11 mouse cellular contexts compared by ENCODE assay signal in the genomic region with DNA sequence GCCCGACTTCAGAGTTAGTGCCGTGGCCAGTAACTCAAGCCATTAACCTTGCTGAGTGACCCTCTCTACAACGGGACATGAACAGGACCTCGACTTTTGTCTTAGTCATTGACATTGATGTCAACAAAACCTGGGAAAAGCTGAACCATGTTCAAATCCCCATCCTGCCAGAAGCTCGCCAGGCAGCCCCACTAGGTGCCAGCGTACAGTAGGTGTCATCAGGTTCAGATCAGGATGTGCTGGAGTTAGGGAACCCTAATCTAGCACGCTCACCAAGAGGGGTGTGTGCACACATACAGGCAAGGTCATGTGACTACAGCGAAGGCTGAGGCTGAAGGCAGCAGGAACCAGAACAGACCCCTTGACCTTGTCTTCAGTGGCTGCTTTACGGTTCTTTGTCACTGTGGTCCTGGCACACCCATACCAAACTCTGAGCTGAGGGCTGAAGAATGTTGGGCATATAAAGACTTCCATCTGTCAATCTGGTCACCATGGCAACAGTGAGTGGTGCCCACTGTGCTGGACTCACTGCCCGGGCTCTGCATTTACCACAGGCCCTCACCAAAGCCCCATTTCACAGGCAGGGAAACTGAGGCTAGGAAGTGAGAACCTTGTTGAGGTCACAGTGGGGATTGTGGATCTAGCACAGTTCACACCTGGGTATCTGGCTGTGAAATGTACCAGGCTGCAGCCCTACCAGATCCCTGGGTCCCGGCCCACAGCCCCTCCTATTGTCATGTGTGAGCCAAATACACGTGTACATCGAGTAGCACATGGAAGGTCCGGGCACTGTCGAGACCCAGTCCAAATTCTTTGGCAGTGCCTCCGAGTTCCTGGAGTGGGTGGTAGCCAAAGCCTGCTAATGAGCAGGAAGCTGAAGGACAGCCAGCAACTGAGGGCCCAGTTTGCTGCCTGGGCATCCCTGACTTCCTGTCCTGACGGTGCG. TPM values are rescaled to one million over a fixed set of nuclear protein-coding genes. Genes with fewer than 3 reads are reported as not detected.
DNase-seq lines count a peak whose midpoint lies in the region; ATAC-seq and TF ChIP-seq lines count a peak whose summit lies in the region.
"Had no signal": no experiment of that assay in that cellular context is flagged by ENCODE, and none has a peak within 500 bp of the region (broad histone marks: within the 10 kb centered on the region; RNA-seq: fewer than 3 reads in every experiment).

No protein-coding gene starts in this region.

- 87% methylated on average over 18 of the region's 18 CpGs for WGBS in hindbrain, embryonic 10.5 days
- 84% methylated on average over 18 of the region's 18 CpGs for WGBS in hindbrain, embryonic 11.5 days
- WGBS in hindbrain, embryonic 12.5 days, result 87% methylated on average over 18 of the region's 18 CpGs
- 77% methylated on average over 18 of the region's 18 CpGs for WGBS in liver, embryonic 12.5 days (ENCODE audit: insufficient replicate concordance)

- no peak overlapping the region for H3K4me3 ChIP-seq in hindbrain, embryonic 10.5 days
- H3K4me3 ChIP-seq in hindbrain, embryonic 11.5 days (ENCODE audit: low read depth, low read length), result no peak overlapping the region
- no peak overlapping the region for H3K4me3 ChIP-seq in CH12.LX (replicated peaks in 1 of 3; ENCODE audit: low read depth in 2 of 3, low read length in 2 of 3, poor library complexity in 1 of 3)
- no peak overlapping the region for H3K4me3 ChIP-seq in hindbrain, embryonic 12.5 days
- H3K4me3 ChIP-seq in liver, embryonic 12.5 days, result no peak overlapping the region
- H3K4me3 ChIP-seq: heart, embryonic 10.5 days had no signal

- ATAC-seq in hindbrain, embryonic 11.5 days (ENCODE audit: low FRiP score), result no peak
- ATAC-seq in hindbrain, embryonic 12.5 days (ENCODE audit: low FRiP score), result 0 out of 2 replicates have a peak, but pooled peaks have one; percentile 48
- no peak for ATAC-seq in liver, embryonic 12.5 days
- ATAC-seq: lung, postnatal 0 days had no signal

- in situ Hi-C loops in CH12.LX (cut with MboI; ENCODE audit: low pct_ligation_motif_present, low pct_unique_long_range_greater_than_20kb, low sequenced_read_pairs), result loop anchor here (5.0 kb wide), 1 partner anchor 49 kb away; no protein-coding TSS in a partner anchor

- no peak for TF ChIP-seq POLR2A in CH12.LX (IDR thresholded peaks at IDR 0.05; ENCODE audit: low read depth, low read length)
- no peak for TF ChIP-seq POLR2A in brain, embryonic 14.5 days (IDR thresholded peaks at IDR 0.05; ENCODE audit: borderline replicate concordance, extremely low read depth, insufficient read depth, insufficient read length, poor library complexity, severe bottlenecking)

- no peak for DNase-seq in hindbrain, embryonic 10.5 days (ENCODE audit: low spot score)
- no peak for DNase-seq in hindbrain, embryonic 11.5 days (ENCODE audit: low spot score)
- no peak for DNase-seq in CH12.LX (ENCODE audit: extremely low read depth)
- DNase-seq in brain, embryonic 14.5 days (ENCODE audit: low read depth), result peak; percentile 75
- DNase-seq in adrenal gland, adult 18-20 months (ENCODE audit: low spot score in 2 of 2), result no peak
- DNase-seq in kidney, adult 11 months, result no peak
- DNase-seq: kidney, postnatal 14 days had no signal

- no peak for TF ChIP-seq EP300 in CH12.LX (IDR thresholded peaks at IDR 0.05; ENCODE audit: low read length)

- no peak for TF ChIP-seq CTCF in CH12.LX (conservative IDR thresholded peaks at IDR 0.05 in 1 of 2, IDR thresholded peaks at IDR 0.05 in 1 of 2; ENCODE audit: low read depth in 2 of 2, low read length in 2 of 2)
- TF ChIP-seq CTCF in brain, embryonic 14.5 days (IDR thresholded peaks at IDR 0.05; ENCODE audit: borderline replicate concordance, extremely low read depth, insufficient read depth, insufficient read length), result no peak

- H3K9ac ChIP-seq in hindbrain, embryonic 11.5 days (ENCODE audit: low read depth, low read length), result no peak overlapping the region
- no peak overlapping the region for H3K9ac ChIP-seq in CH12.LX (ENCODE audit: insufficient read depth, low read depth)
- H3K9ac ChIP-seq in hindbrain, embryonic 12.5 days, result 0 out of 2 replicates have a peak overlapping the region, but pooled peaks have one; percentile 32
- no peak overlapping the region for H3K9ac ChIP-seq in liver, embryonic 12.5 days

- no peak overlapping the region for H3K4me2 ChIP-seq in hindbrain, embryonic 11.5 days (replicated peaks; ENCODE audit: low read depth, low read length)
- H3K4me2 ChIP-seq in CH12.LX (ENCODE audit: insufficient read depth, low read depth, poor library complexity, severe bottlenecking), result no peak overlapping the region
- H3K4me2 ChIP-seq in hindbrain, embryonic 12.5 days (replicated peaks), result no peak overlapping the region
- H3K4me2 ChIP-seq in liver, embryonic 12.5 days, result no peak overlapping the region

- H3K27me3 ChIP-seq in hindbrain, embryonic 10.5 days (ENCODE audit: insufficient read depth, poor library complexity, severe bottlenecking), result no peaks in the 10 kb centered on the region
- no peaks in the 10 kb centered on the region for H3K27me3 ChIP-seq in hindbrain, embryonic 11.5 days (ENCODE audit: control insufficient read depth, insufficient read depth, low read length)
- H3K27me3 ChIP-seq in CH12.LX (replicated peaks), result peaks cover 29% of the 10 kb centered on the region
- H3K27me3 ChIP-seq in hindbrain, embryonic 12.5 days, result no peaks in the 10 kb centered on the region
- no peaks in the 10 kb centered on the region for H3K27me3 ChIP-seq in liver, embryonic 12.5 days (replicated peaks)

- H3K27ac ChIP-seq in hindbrain, embryonic 10.5 days, result 0 out of 2 replicates have a peak overlapping the region, but pooled peaks have one; percentile 9
- H3K27ac ChIP-seq in hindbrain, embryonic 11.5 days (ENCODE audit: low read depth, low read length), result no peak overlapping the region
- no peak overlapping the region for H3K27ac ChIP-seq in CH12.LX (ENCODE audit: insufficient read depth, low read depth)
- H3K27ac ChIP-seq in hindbrain, embryonic 12.5 days, result no peak overlapping the region
- H3K27ac ChIP-seq in liver, embryonic 12.5 days, result no peak overlapping the region
- H3K27ac ChIP-seq: heart, embryonic 10.5 days had no signal

- H3K4me1 ChIP-seq in hindbrain, embryonic 10.5 days (replicated peaks), result peaks cover 15% of the 10 kb centered on the region; the same call in 1 of the 2 replicates
- H3K4me1 ChIP-seq in hindbrain, embryonic 11.5 days (replicated peaks; ENCODE audit: control insufficient read depth, insufficient read depth, low read length), result no peaks in the 10 kb centered on the region
- H3K4me1 ChIP-seq in CH12.LX (ENCODE audit: control insufficient read depth in 1 of 2, insufficient read depth in 2 of 2), result peaks cover 19 to 55% of the 10 kb centered on the region in 2 experiments
- no peaks in the 10 kb centered on the region; the same call in 1 of the 2 replicates for H3K4me1 ChIP-seq in hindbrain, embryonic 12.5 days
- no peaks in the 10 kb centered on the region for H3K4me1 ChIP-seq in liver, embryonic 12.5 days

- H3K79me2 ChIP-seq in CH12.LX (replicated peaks; ENCODE audit: control insufficient read depth, extremely low read depth, insufficient read depth, poor library complexity, severe bottlenecking), result no peaks in the 10 kb centered on the region

- no peaks in the 10 kb centered on the region for H3K9me3 ChIP-seq in hindbrain, embryonic 10.5 days
- H3K9me3 ChIP-seq in hindbrain, embryonic 11.5 days (ENCODE audit: control insufficient read depth, low read length), result no peaks in the 10 kb centered on the region
- H3K9me3 ChIP-seq in CH12.LX (replicated peaks; ENCODE audit: low read length), result no peaks in the 10 kb centered on the region
- H3K9me3 ChIP-seq in hindbrain, embryonic 12.5 days (replicated peaks), result no peaks in the 10 kb centered on the region
- H3K9me3 ChIP-seq in liver, embryonic 12.5 days (replicated peaks), result no peaks in the 10 kb centered on the region
- H3K9me3 ChIP-seq: heart, embryonic 10.5 days had no signal

- dilution Hi-C loops in CH12.LX (cut with MboI; ENCODE audit: extremely low pct_ligation_motif_present, extremely low pct_unique_long_range_greater_than_20kb, low sequenced_read_pairs), result no loop called here

- peaks cover 79% of the 10 kb centered on the region for H3K36me3 ChIP-seq in hindbrain, embryonic 10.5 days
- H3K36me3 ChIP-seq in hindbrain, embryonic 11.5 days (ENCODE audit: control insufficient read depth, insufficient read depth, low read length), result no peaks in the 10 kb centered on the region
- H3K36me3 ChIP-seq in CH12.LX (replicated peaks in 1 of 2; ENCODE audit: control insufficient read depth in 1 of 2, insufficient read depth in 1 of 2, low read length in 1 of 2), result no peaks in the 10 kb centered on the region
- peaks cover 22% of the 10 kb centered on the region for H3K36me3 ChIP-seq in hindbrain, embryonic 12.5 days
- no peaks in the 10 kb centered on the region for H3K36me3 ChIP-seq in liver, embryonic 12.5 days

- no peak for TF ChIP-seq RAD21 in CH12.LX (IDR thresholded peaks at IDR 0.05; ENCODE audit: low read depth, low read length)

TF ChIP-seq in CH12.LX, 34 proteins besides CTCF, POLR2A, EP300 and RAD21:
- TF ChIP-seq ZKSCAN1 (IDR thresholded peaks at IDR 0.05; ENCODE audit: borderline replicate concordance, low read depth, low read length) (peak; percentile 80), E2F4 (IDR thresholded peaks at IDR 0.05; ENCODE audit: insufficient replicate concordance, low read depth, low read length) (no peak)

RNA-seq across cellular contexts. Expression of gene Tbc1d16, which starts 30.4 kb away (rescaled TPM):
- polyA plus RNA-seq in hindbrain, embryonic 10.5 days (2016; fragmentation: Nextera tagmentation; extraction: Ambion mirVana), result 29.5 and 37.9 TPM in 2 replicates
- polyA plus RNA-seq in hindbrain, embryonic 11.5 days (2014; fragmentation: Nextera tagmentation; extraction: Ambion mirVana), result 16.9 and 20.7 TPM in 2 replicates
- total RNA-seq in CH12.LX (2012; rRNA removed), result 9.4 and 15.9 TPM in 2 replicates
- 0.65 and 0.79 TPM in 2 replicates for total RNA-seq in CH12.LX (2014; rRNA removed)
- polyA plus RNA-seq in CH12.LX (2012; ENCODE audit: insufficient read length, low read depth), result 2.4 and 2.7 TPM in 2 replicates
- polyA plus RNA-seq in brain, embryonic 14.5 days (2012; rRNA removed), result 69.8 and 99.3 TPM in 2 replicates
- polyA plus RNA-seq in hindbrain, embryonic 12.5 days (2016; fragmentation: Nextera tagmentation; extraction: Ambion mirVana), result 34.7 and 36.7 TPM in 2 replicates
- total RNA-seq in adrenal gland, adult 18-20 months (2021), result 10 to 100 TPM; 17.7 to 30.8 TPM
- 1.8 and 2.0 TPM in 2 replicates for polyA plus RNA-seq in liver, embryonic 12.5 days (2016; fragmentation: Nextera tagmentation; extraction: Ambion mirVana)

RNA-seq across cellular contexts. Expression of gene Ccdc40, which starts 30.5 kb away (rescaled TPM):
- 20.0 and 21.3 TPM in 2 replicates for polyA plus RNA-seq in hindbrain, embryonic 10.5 days (2016; fragmentation: Nextera tagmentation; extraction: Ambion mirVana)
- 16.5 and 19.3 TPM in 2 replicates for polyA plus RNA-seq in hindbrain, embryonic 11.5 days (2014; fragmentation: Nextera tagmentation; extraction: Ambion mirVana)
- total RNA-seq in CH12.LX (2012; rRNA removed), result 0.80 and 1.3 TPM in 2 replicates
- 0.82 and 0.97 TPM in 2 replicates for total RNA-seq in CH12.LX (2014; rRNA removed)
- polyA plus RNA-seq in CH12.LX (2012; ENCODE audit: insufficient read length, low read depth), result 1.2 and 1.4 TPM in 2 replicates
- polyA plus RNA-seq in brain, embryonic 14.5 days (2012; rRNA removed), result 11.0 and 17.0 TPM in 2 replicates
- polyA plus RNA-seq in hindbrain, embryonic 12.5 days (2016; fragmentation: Nextera tagmentation; extraction: Ambion mirVana), result 19.1 and 20.5 TPM in 2 replicates
- total RNA-seq in adrenal gland, adult 18-20 months (2021), result 1 to 10 TPM; 1.2 to 1.3 TPM
- polyA plus RNA-seq in liver, embryonic 12.5 days (2016; fragmentation: Nextera tagmentation; extraction: Ambion mirVana), result 1.8 and 2.4 TPM in 2 replicates
